Comparison of ENCODE assay signal across 12 mouse cellular contexts in genomic region chr14:47350974-47351373, GRCm38 (mm10).
"Had no signal": no experiment of that assay in that cellular context is flagged by ENCODE, and none has a peak within 500 bp of the region (broad histone marks: within the 10 kb centered on the region; RNA-seq: fewer than 3 reads in every experiment).

No protein-coding gene starts in this region.

- H3K27ac ChIP-seq: left cerebral cortex, adult 2 months; limb, embryonic 15.5 days; liver, embryonic 14.5 days; midbrain, embryonic 15.5 days had no signal

- H3K4me3 ChIP-seq: left cerebral cortex, adult 2 months; limb, embryonic 15.5 days; midbrain, embryonic 15.5 days had no signal

- H3K9ac ChIP-seq: limb, embryonic 15.5 days; liver, embryonic 14.5 days; midbrain, embryonic 15.5 days had no signal

- H3K27me3 ChIP-seq: limb, embryonic 15.5 days; midbrain, embryonic 15.5 days had no signal

- H3K4me1 ChIP-seq: limb, embryonic 15.5 days; midbrain, embryonic 15.5 days had no signal

- H3K36me3 ChIP-seq: limb, embryonic 15.5 days; midbrain, embryonic 15.5 days had no signal

- DNase-seq: kidney, adult 9 months; kidney, postnatal 10 days; kidney, postnatal 4 days; lung, adult 18-20 months; lung, postnatal 36 days; right cerebral cortex, postnatal 14 days; thymus, postnatal 4 days had no signal

- H3K4me2 ChIP-seq: limb, embryonic 15.5 days; midbrain, embryonic 11.5 days; midbrain, embryonic 15.5 days had no signal

- H3K9me3 ChIP-seq: limb, embryonic 15.5 days; midbrain, embryonic 15.5 days had no signal

- ATAC-seq: midbrain, embryonic 15.5 days had no signal
